Mouse (Mus musculus) mouse trophoblast stem cell (cell line): ENCODE measurements around the gene Cyp4f39.

Experiments
- in situ Hi-C, 2 experiments: fragments of 300-500 bp; cut with MseI, MboI; formaldehyde crosslinking; loops; 2 replicates in 1 of 2; 3 replicates in 1 of 2; pipeline ENCODE4 v1.15.1; 2025

Gene Cyp4f39

GRCm38 (mm10) chr17:32452482-32452881, at the start of gene Cyp4f39:
Gene Cyp4f39 (plus strand): TSS chr17:32452723.
- in situ Hi-C loops, result no loop called here

- in situ Hi-C loops, result no loop called here
Observed at GRCm38 (mm10) chr17:32402779-32403157, 49.8 kb upstream of the Cyp4f39 start.

GRCm38 (mm10) chr17:32403417-32403816, 49.1 kb upstream of the Cyp4f39 start, which contains the start of gene Rasal3:
Gene Rasal3 (minus strand): TSS chr17:32403583.
- in situ Hi-C loops, result no loop called here

- in situ Hi-C loops, result no loop called here
Observed at GRCm38 (mm10) chr17:32411898-32412297, 40.6 kb upstream of the Cyp4f39 start.

GRCm38 (mm10) chr17:32415417-32416020, 37.0 kb upstream of the Cyp4f39 start:
- in situ Hi-C loops, result no loop called here

GRCm38 (mm10) chr17:32416771-32417170, 35.8 kb upstream of the Cyp4f39 start:
- in situ Hi-C loops, result no loop called here

GRCm38 (mm10) chr17:32419989-32420388, 32.5 kb upstream of the Cyp4f39 start:
- in situ Hi-C loops, result no loop called here

- in situ Hi-C loops, result no loop called here
Observed at GRCm38 (mm10) chr17:32420781-32421180, 31.7 kb upstream of the Cyp4f39 start.

- in situ Hi-C loops, result no loop called here
Observed at GRCm38 (mm10) chr17:32424034-32424433, 28.5 kb upstream of the Cyp4f39 start, which contains the start of gene Pglyrp2. Gene Pglyrp2 (minus strand): TSS chr17:32424167.

- in situ Hi-C loops, result no loop called here
Observed at GRCm38 (mm10) chr17:32426610-32427009, 25.9 kb upstream of the Cyp4f39 start.

GRCm38 (mm10) chr17:32431972-32432371, 20.6 kb upstream of the Cyp4f39 start:
- in situ Hi-C loops, result loop anchor here in 1 of 2 experiments (5.0 kb wide), 1 partner anchor 85 kb away; no protein-coding TSS in a partner anchor

GRCm38 (mm10) chr17:32434324-32434723, 18.2 kb upstream of the Cyp4f39 start:
- in situ Hi-C loops, result loop anchor here in 1 of 2 experiments (5.0 kb wide), 1 partner anchor 87 kb away; no protein-coding TSS in a partner anchor

GRCm38 (mm10) chr17:32435151-32435550, 17.4 kb upstream of the Cyp4f39 start:
- in situ Hi-C loops, result no loop called here

GRCm38 (mm10) chr17:32437106-32437505, 15.4 kb upstream of the Cyp4f39 start:
- in situ Hi-C loops, result no loop called here

- in situ Hi-C loops, result no loop called here
Observed at GRCm38 (mm10) chr17:32443245-32443644, 9.3 kb upstream of the Cyp4f39 start.

- in situ Hi-C loops, result no loop called here
Observed at GRCm38 (mm10) chr17:32445016-32445415, 7.5 kb upstream of the Cyp4f39 start.

- in situ Hi-C loops, result no loop called here
Observed at GRCm38 (mm10) chr17:32447195-32447594, 5.3 kb upstream of the Cyp4f39 start.

GRCm38 (mm10) chr17:32449042-32449441, 3.5 kb upstream of the Cyp4f39 start:
- in situ Hi-C loops, result no loop called here

GRCm38 (mm10) chr17:32450844-32451537, 1.5 kb upstream of the Cyp4f39 start:
- in situ Hi-C loops, result no loop called here

GRCm38 (mm10) chr17:32454188-32454587, 1.7 kb downstream of the Cyp4f39 start:
- in situ Hi-C loops, result no loop called here

- in situ Hi-C loops, result no loop called here
Observed at GRCm38 (mm10) chr17:32454997-32455396, 2.5 kb downstream of the Cyp4f39 start.

- in situ Hi-C loops, result no loop called here
Observed at GRCm38 (mm10) chr17:32468494-32468893, 16.0 kb downstream of the Cyp4f39 start.

GRCm38 (mm10) chr17:32470795-32471194, 18.3 kb downstream of the Cyp4f39 start:
- in situ Hi-C loops, result no loop called here
